In genomic region chr2:52589514-52589913, GRCm38 (mm10) we compare ENCODE assay signal across 2 mouse cellular contexts.
TF ChIP-seq lines count a peak whose summit lies in the region.

No protein-coding gene starts in this region.

TF ChIP-seq in CH12.LX, 34 proteins besides CTCF, POLR2A, EP300 and RAD21 (continued from another document):
- TF ChIP-seq KAT2A (IDR thresholded peaks at IDR 0.05; ENCODE audit: insufficient replicate concordance, low read length) = no peak
TF ChIP-seq in CH12.LX: peak in this region for 0.

TF ChIP-seq in MEL, 35 proteins besides CTCF, POLR2A, EP300 and RAD21 (continued from another document):
- TF ChIP-seq KAT2A (conservative IDR thresholded peaks at IDR 0.05; ENCODE audit: low read depth, low read length) = no peak
- TF ChIP-seq BHLHE40 (IDR thresholded peaks at IDR 0.05; ENCODE audit: borderline replicate concordance, low read depth, low read length) = 0 out of 2 replicates have a peak, but pooled peaks have one; percentile 19
- TF ChIP-seq CHD1 (IDR thresholded peaks at IDR 0.05; ENCODE audit: low read depth, low read length) = no peak
- TF ChIP-seq RCOR1 (IDR thresholded peaks at IDR 0.05; ENCODE audit: low read depth, low read length) = no peak
- no peak for TF ChIP-seq ELF1 (IDR thresholded peaks at IDR 0.05; ENCODE audit: low read depth, low read length)
- no peak for TF ChIP-seq MXI1 (IDR thresholded peaks at IDR 0.05; ENCODE audit: low read depth, low read length)
- no peak for TF ChIP-seq JUND (IDR thresholded peaks at IDR 0.05; ENCODE audit: low read depth, low read length)
- TF ChIP-seq GABPA (IDR thresholded peaks at IDR 0.05; ENCODE audit: low read depth, low read length) = no peak
- peak; percentile 71 for TF ChIP-seq GATA1 (IDR thresholded peaks at IDR 0.05; ENCODE audit: low read depth, low read length)
- no peak for TF ChIP-seq NELFE (IDR thresholded peaks at IDR 0.05; ENCODE audit: low read depth, low read length)
- peak; percentile 75; the same call in 1 of the 2 replicates for TF ChIP-seq TCF12 (IDR thresholded peaks at IDR 0.05; ENCODE audit: low read depth, low read length)
- no peak for TF ChIP-seq TBP (IDR thresholded peaks at IDR 0.05; ENCODE audit: low read depth, low read length)
- no peak for TF ChIP-seq SIN3A (IDR thresholded peaks at IDR 0.05; ENCODE audit: low read length)
- TF ChIP-seq MAFK (IDR thresholded peaks at IDR 0.05; ENCODE audit: borderline replicate concordance, low read depth, low read length) = no peak
- no peak for TF ChIP-seq ZMIZ1 (IDR thresholded peaks at IDR 0.05; ENCODE audit: low read depth, low read length)
- TF ChIP-seq USF1 (IDR thresholded peaks at IDR 0.05; ENCODE audit: low read depth, low read length) = no peak
- no peak for TF ChIP-seq POLR2AphosphoS2 (IDR thresholded peaks at IDR 0.05; ENCODE audit: low read length)
- no peak for TF ChIP-seq HCFC1 (IDR thresholded peaks at IDR 0.05; ENCODE audit: low read depth, low read length)
- no peak for TF ChIP-seq MAX (IDR thresholded peaks at IDR 0.05; ENCODE audit: low read length)
- TF ChIP-seq CHD2 (IDR thresholded peaks at IDR 0.05; ENCODE audit: low read length) = no peak
- no peak for TF ChIP-seq NRF1 (IDR thresholded peaks at IDR 0.05; ENCODE audit: insufficient read depth, low read depth, low read length, poor library complexity, severe bottlenecking)
- TF ChIP-seq E2F4 (IDR thresholded peaks at IDR 0.05; ENCODE audit: borderline replicate concordance, low read depth, low read length) = no peak
- TF ChIP-seq MEF2A (IDR thresholded peaks at IDR 0.05; ENCODE audit: extremely low read depth, insufficient replicate concordance, low read depth, low read length, poor library complexity, severe bottlenecking) = no peak
- no peak for TF ChIP-seq UBTF (IDR thresholded peaks at IDR 0.05; ENCODE audit: borderline replicate concordance, insufficient read depth, low read depth, low read length)
